8 mouse cellular contexts compared by ENCODE assay signal in genomic region chr14:76778541-76779399, GRCm38 (mm10).
DNase-seq lines count a peak whose midpoint lies in the region; ATAC-seq and TF ChIP-seq lines count a peak whose summit lies in the region.

No protein-coding gene starts in this region.

- WGBS in embryonic facial prominence, embryonic 14.5 days, result 36% methylated on average over 9 of the region's 9 CpGs
- WGBS in macrophage (ENCODE audit: missing documents), result 60% methylated on average over 9 of the region's 9 CpGs
- WGBS in hindbrain, postnatal 0 days, result 49% methylated on average over 9 of the region's 9 CpGs

- no peak overlapping the region for H3K27ac ChIP-seq in embryonic facial prominence, embryonic 14.5 days (replicated peaks; ENCODE audit: low read depth, low read length)
- H3K27ac ChIP-seq in macrophage, result 0 out of 2 replicates have a peak overlapping the region, but pooled peaks have one; percentile 10
- no peak overlapping the region for H3K27ac ChIP-seq in hindbrain, postnatal 0 days

- H3K4me1 ChIP-seq in embryonic facial prominence, embryonic 14.5 days (ENCODE audit: control insufficient read depth, insufficient read depth, low read length), result peaks cover 15% of the 10 kb centered on the region
- H3K4me1 ChIP-seq in hindbrain, postnatal 0 days (ENCODE audit: insufficient read depth, low read length), result peaks cover 6% of the 10 kb centered on the region; the same call in 1 of the 2 replicates

- intact Hi-C loops in left cerebral cortex, postnatal 10 days (cut with DNase I), result no loop called here

- peak; percentile 72 to 84 for DNase-seq in left cerebral cortex, adult 18-20 months (ENCODE audit: low spot score in 2 of 2)
- no peak for DNase-seq in left cerebral cortex, postnatal 10 days (ENCODE audit: extremely low spot score in 1 of 2, low spot score in 2 of 2)
- peak; percentile 71 for DNase-seq in embryonic facial prominence, embryonic 14.5 days (ENCODE audit: low spot score)
- DNase-seq in kidney, postnatal 14 days, result peak; percentile 36
- no peak for DNase-seq in thymus, postnatal 36 days
- no peak for DNase-seq in hindbrain, postnatal 0 days (ENCODE audit: low spot score)
- DNase-seq in spleen, postnatal 4 days (ENCODE audit: low spot score in 2 of 2), result no peak

- H3K9ac ChIP-seq in embryonic facial prominence, embryonic 14.5 days (ENCODE audit: low read depth, low read length), result peak overlapping the region; percentile 11; the same call in 1 of the 2 replicates
- H3K9ac ChIP-seq in hindbrain, postnatal 0 days (replicated peaks; ENCODE audit: low read length), result no peak overlapping the region

- ATAC-seq in embryonic facial prominence, embryonic 14.5 days (ENCODE audit: low read depth), result peak; percentile 26; the same call in 1 of the 2 replicates
- ATAC-seq in hindbrain, postnatal 0 days, result no peak

- H3K4me3 ChIP-seq in embryonic facial prominence, embryonic 14.5 days (ENCODE audit: low read depth, low read length), result no peak overlapping the region
- H3K4me3 ChIP-seq in macrophage (ENCODE audit: inconsistent target), result no peak overlapping the region
- no peak overlapping the region for H3K4me3 ChIP-seq in hindbrain, postnatal 0 days (ENCODE audit: low read length)

- no peaks in the 10 kb centered on the region for H3K27me3 ChIP-seq in embryonic facial prominence, embryonic 14.5 days (replicated peaks; ENCODE audit: control insufficient read depth, insufficient read depth, low read length)
- H3K27me3 ChIP-seq in hindbrain, postnatal 0 days (ENCODE audit: insufficient read depth, low read length), result no peaks in the 10 kb centered on the region

- no peak for TF ChIP-seq CTCF in hindbrain, postnatal 0 days (IDR thresholded peaks at IDR 0.05; ENCODE audit: low read depth)

- H3K4me2 ChIP-seq in embryonic facial prominence, embryonic 14.5 days (ENCODE audit: low read depth, low read length), result no peak overlapping the region
- H3K4me2 ChIP-seq in hindbrain, postnatal 0 days (ENCODE audit: low read depth, low read length), result no peak overlapping the region

- no peaks in the 10 kb centered on the region for H3K36me3 ChIP-seq in embryonic facial prominence, embryonic 14.5 days (ENCODE audit: control insufficient read depth, insufficient read depth, low read length)
- H3K36me3 ChIP-seq in macrophage (ENCODE audit: inconsistent target), result no peaks in the 10 kb centered on the region
- H3K36me3 ChIP-seq in hindbrain, postnatal 0 days (ENCODE audit: insufficient read depth, low read length), result no peaks in the 10 kb centered on the region

- H3K9me3 ChIP-seq in embryonic facial prominence, embryonic 14.5 days (ENCODE audit: control insufficient read depth, low read length), result no peaks in the 10 kb centered on the region
- H3K9me3 ChIP-seq in hindbrain, postnatal 0 days (ENCODE audit: low read length), result no peaks in the 10 kb centered on the region

- no peaks in the 10 kb centered on the region for H3K79me2 ChIP-seq in macrophage (ENCODE audit: inconsistent target)

Comparison
In these comparisons a context has a peak if more than half of its experiments do, and no peak if none do; other contexts are left out.
1. DNase-seq: peak in left cerebral cortex, adult 18-20 months (2 of 2), embryonic facial prominence, embryonic 14.5 days (single experiment) and kidney, postnatal 14 days (single experiment); none in left cerebral cortex, postnatal 10 days (0 of 2), thymus, postnatal 36 days (0 of 2), hindbrain, postnatal 0 days (single experiment) and spleen, postnatal 4 days (0 of 2).